Mouse (Mus musculus) heart, postnatal 0 days (tissue): ENCODE data around the gene Tmc4. TPM values are rescaled to one million over a fixed set of nuclear protein-coding genes. Genes with fewer than 3 reads are reported as not detected.

ENCODE experiments used
- ATAC-seq: fragments of 200-750 bp; cut with Nextera tagmentation; 2 replicates; pipeline ENCODE4 v1.8.0; 2017; ENCODE audit warnings: low read depth, moderate number of reproducible peaks, moderate library complexity; ENCODE audit not compliant: insufficient read depth
- DNase-seq: peaks from one replicate; pipeline ENCODE4 v3.0.0-alpha.2; 2016; ENCODE audit warnings: low spot score
- H3K27ac ChIP-seq: fragments of 300-500 bp; sonication (generic); 2 replicates; pipeline ENCODE4 v1.5.1; 2014; ENCODE audit warnings: low read depth, mild to moderate bottlenecking
- H3K27me3 ChIP-seq: fragments of 300-500 bp; sonication (generic); 2 replicates; pipeline ENCODE4 v1.6.1; 2014; ENCODE audit warnings: low read length, mixed read lengths; ENCODE audit not compliant: control insufficient read depth, insufficient read depth
- H3K36me3 ChIP-seq: fragments of 300-500 bp; sonication (generic); replicated peaks from 2 replicates; pipeline ENCODE4 v1.6.1; 2014; ENCODE audit warnings: low read length, mixed read lengths; ENCODE audit not compliant: control insufficient read depth, insufficient read depth
- H3K4me1 ChIP-seq: fragments of 300-500 bp; sonication (generic); 2 replicates; pipeline ENCODE4 v1.6.1; 2014; ENCODE audit warnings: antibody characterized with exemption; ENCODE audit not compliant: control insufficient read depth, insufficient read depth
- H3K4me2 ChIP-seq: fragments of 300-500 bp; sonication (generic); 2 replicates; pipeline ENCODE4 v1.6.1; 2014; ENCODE audit warnings: low read depth, mild to moderate bottlenecking, low read length, moderate library complexity
- H3K4me3 ChIP-seq: fragments of 300-500 bp; sonication (generic); 2 replicates; pipeline ENCODE4 v1.5.1; 2014; ENCODE audit warnings: low read depth, low read length
- H3K9ac ChIP-seq: fragments of 300-500 bp; sonication (generic); replicated peaks from 2 replicates; pipeline ENCODE4 v1.6.1; 2014; ENCODE audit warnings: low read depth, low read length, mixed read lengths
- H3K9me3 ChIP-seq: fragments of 300-500 bp; sonication (generic); replicated peaks from 2 replicates; pipeline ENCODE4 v1.6.1; 2016; ENCODE audit warnings: low read length; ENCODE audit not compliant: control insufficient read depth
- CTCF ChIP-seq: IDR thresholded peaks from 2 replicates; pipeline ENCODE4 v1.5.1; 2016; ENCODE audit warnings: antibody characterized with exemption, control low read depth, low read depth
- EP300 ChIP-seq: IDR thresholded peaks from 2 replicates; pipeline ENCODE4 v1.6.1; 2016; ENCODE audit warnings: antibody characterized with exemption, low read depth
- WGBS: fragments of 180-500 bp; shearing (Covaris S2); extraction: QIAGEN DNeasy Blood & Tissue Kit; methylation state at CpG from one replicate; pipeline ENCODE4 v1.1.7; 2014; 5-methylcytosine and 5-hydroxymethylcytosine counted together
- polyA plus RNA-seq: library from polyadenylated mRNA; unstranded; fragments of >200 nt; fragmentation: Nextera tagmentation; extraction: Ambion mirVana; gene quantifications from 2 replicates; pipeline ENCODE4 v1.2.1, GENCODE M21; 2015
- total RNA-seq: library from RNA; depleted of rRNA; stranded (reverse); fragments of >200 nt; gene quantifications from 2 replicates; pipeline ENCODE4 v1.2.3, GENCODE M21; 2014; ENCODE audit warnings: low replicate concordance

Gene Tmc4
- total and polyA plus RNA-seq, 2 experiments from 2014 or later: 0.99 to 2.3 TPM

- DNase-seq: peak; percentile 78
- Histone ChIP-seq H3K36me3 (peaks cover 3% of the 10 kb centered on the region; the same call in 1 of the 2 replicates), H3K4me2 (no peak overlapping the region), H3K9me3 (no peaks in the 10 kb centered on the region), H3K27ac (no peak overlapping the region), H3K4me1 (no peaks in the 10 kb centered on the region), H3K4me3 (no peak overlapping the region), H3K9ac (no peak overlapping the region), H3K27me3 (no peaks in the 10 kb centered on the region)
- WGBS: 68% methylated on average over 10 of the region's 10 CpGs
- peak; percentile 89 for TF ChIP-seq CTCF
- TF ChIP-seq EP300: no peak
- peak; percentile 85 for ATAC-seq
Measured at GRCm38 (mm10) chr7:3674507-3675227, 2.7 kb downstream of the Tmc4 start.

- Histone ChIP-seq H3K27ac (peak overlapping the region; percentile 2; the same call in 1 of the 2 replicates), H3K36me3 (peaks cover 16% of the 10 kb centered on the region), H3K9me3 (no peaks in the 10 kb centered on the region), H3K9ac (no peak overlapping the region; the same call in 1 of the 2 replicates), H3K4me1 (peaks cover 18% of the 10 kb centered on the region), H3K4me3 (peak overlapping the region; percentile 17), H3K4me2 (peak overlapping the region; percentile 40), H3K27me3 (no peaks in the 10 kb centered on the region)
- peak; percentile 17 for DNase-seq
- no peak for TF ChIP-seq EP300
- peak; percentile 25 for TF ChIP-seq CTCF
- WGBS: 13% methylated on average over 14 of the region's 14 CpGs
- no peak for ATAC-seq
Measured at GRCm38 (mm10) chr7:3666921-3667391, 10.4 kb downstream of the Tmc4 start.

- TF ChIP-seq CTCF: no peak
- no peak for TF ChIP-seq EP300
- peak within 1 kb of the TSS; percentile 71 for H3K4me2 ChIP-seq
- ATAC-seq (peak; percentile 98), DNase-seq (peak; percentile 99)
- H3K9ac ChIP-seq: peak within 1 kb of the TSS; percentile 75
- 2% methylated on average over 45 of the region's 45 CpGs for WGBS
- H3K36me3 ChIP-seq: peaks cover 31% of the 10 kb centered on the region
- no peaks in the 10 kb centered on the region for H3K9me3 ChIP-seq
- H3K27ac ChIP-seq: peak within 1 kb of the TSS; percentile 91
- peaks cover 18% of the 10 kb centered on the region for H3K4me1 ChIP-seq
- peak within 1 kb of the TSS; percentile 77 for H3K4me3 ChIP-seq
- H3K27me3 ChIP-seq: no peaks in the 10 kb centered on the region
Measured at GRCm38 (mm10) chr7:3665215-3666114, 11.9 kb downstream of the Tmc4 start, which contains the start of gene Leng1. Gene Leng1 (minus strand): TSS chr7:3665840.

- Histone ChIP-seq H3K4me2 (peak overlapping the region; percentile 66), H3K36me3 (peaks cover 39% of the 10 kb centered on the region), H3K4me1 (peaks cover 18% of the 10 kb centered on the region), H3K9me3 (no peaks in the 10 kb centered on the region), H3K9ac (peak overlapping the region; percentile 75), H3K27ac (peak overlapping the region; percentile 91), H3K27me3 (no peaks in the 10 kb centered on the region), H3K4me3 (peak overlapping the region; percentile 77)
- TF ChIP-seq EP300: no peak
- 23% methylated on average over 15 of the region's 15 CpGs for WGBS
- DNase-seq: peak; percentile 49
- ATAC-seq: peak; percentile 31
Measured at GRCm38 (mm10) chr7:3664524-3665214, 12.7 kb downstream of the Tmc4 start.

- no peaks in the 10 kb centered on the region for H3K27me3 ChIP-seq
- peaks cover 2% of the 10 kb centered on the region; the same call in 1 of the 2 replicates for H3K4me1 ChIP-seq
- H3K4me3 ChIP-seq: no peak overlapping the region
- H3K27ac ChIP-seq: no peak overlapping the region
- no peaks in the 10 kb centered on the region for H3K9me3 ChIP-seq
- H3K9ac ChIP-seq: no peak overlapping the region
- WGBS: 91% methylated on average over 14 of the region's 14 CpGs
- TF ChIP-seq CTCF (no peak), EP300 (no peak)
- H3K4me2 ChIP-seq: no peak overlapping the region
- DNase-seq (no peak), ATAC-seq (no peak)
- peaks cover 99% of the 10 kb centered on the region for H3K36me3 ChIP-seq
Measured at GRCm38 (mm10) chr7:3658578-3658977, 18.8 kb downstream of the Tmc4 start.
